Mouse (Mus musculus): ENCODE measurements at regions not wholly inside any gene's neighbourhood (a gene's known extent, or its start where the extent isn't known, plus 50 kb on each side); places are given as distances from the start of the nearest gene placed in this dataset.

- no peak for TF ChIP-seq CEBPB (IDR thresholded peaks at IDR 0.05; ENCODE audit: low read depth)
- TF ChIP-seq USF1 (IDR thresholded peaks at IDR 0.05; ENCODE audit: low read depth) = no peak
- TF ChIP-seq CTCF (IDR thresholded peaks at IDR 0.05; ENCODE audit: control insufficient read depth, insufficient read depth, insufficient read length) = no peak
- no peak for TF ChIP-seq MYOG (IDR thresholded peaks at IDR 0.05; ENCODE audit: control insufficient read depth, extremely low read depth, insufficient read length)
These were observed 362.3 kb downstream of the Phkb start for GRCm38 (mm10) chr8:86203107-86203506.

All from C2C12 (cell line).